Mouse (Mus musculus) embryonic stem cell, embryonic (primary cell): ENCODE measurements around the gene Btbd35f5.
"Not testable (repeated sequence)": the region's sequence is repeated elsewhere in the genome, so short reads cannot be mapped to it uniquely, and the experiment has no call there.

Experiments used
- CTCF ChIA-PET, 4 experiments: fragments of 300-600 bp in 2 of 4; fragments of 350-600 bp in 2 of 4; sonication (Branson Sonifier 250); formaldehyde crosslinking; loops; one replicate each; lab custom pipeline; 2022; ENCODE audit warnings: inconsistent platforms in 2 of 4; lab: Charles Lee
- POLR2A ChIA-PET, 4 experiments: fragments of 300-600 bp in 2 of 4; fragments of 350-600 bp in 2 of 4; sonication (Branson Sonifier 250); formaldehyde crosslinking; loops; one replicate each; lab custom pipeline; 2022; ENCODE audit warnings: antibody characterized with exemption in 4 of 4, inconsistent platforms in 1 of 4; lab: Charles Lee

Btbd35f5 gene

DNA sequence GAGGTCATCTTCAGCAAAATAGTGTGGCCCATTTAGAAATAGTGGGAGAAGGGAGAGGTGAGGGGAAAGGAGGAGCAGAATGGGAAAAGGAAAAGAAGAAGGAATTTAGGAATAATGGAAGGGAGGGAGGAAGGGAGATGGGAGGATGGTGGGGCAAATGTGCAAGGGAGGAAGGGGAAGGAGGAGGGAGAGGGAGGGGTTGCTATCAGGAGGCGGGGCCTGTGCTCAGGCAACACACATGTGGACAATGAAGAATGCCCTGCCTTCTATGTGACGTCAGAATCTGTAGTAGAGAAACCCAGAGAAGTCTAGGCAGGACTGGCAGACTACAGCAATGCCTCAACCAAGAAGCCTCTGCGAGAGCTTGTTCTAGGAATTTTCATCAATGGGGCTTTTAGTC lies at the start of gene Btbd35f5:
Gene Btbd35f5 (plus strand): TSS at position 301 of the 400 bp plus-strand sequence.
- POLR2A ChIA-PET, CTCF ChIA-PET: not testable (repeated sequence)

DNA sequence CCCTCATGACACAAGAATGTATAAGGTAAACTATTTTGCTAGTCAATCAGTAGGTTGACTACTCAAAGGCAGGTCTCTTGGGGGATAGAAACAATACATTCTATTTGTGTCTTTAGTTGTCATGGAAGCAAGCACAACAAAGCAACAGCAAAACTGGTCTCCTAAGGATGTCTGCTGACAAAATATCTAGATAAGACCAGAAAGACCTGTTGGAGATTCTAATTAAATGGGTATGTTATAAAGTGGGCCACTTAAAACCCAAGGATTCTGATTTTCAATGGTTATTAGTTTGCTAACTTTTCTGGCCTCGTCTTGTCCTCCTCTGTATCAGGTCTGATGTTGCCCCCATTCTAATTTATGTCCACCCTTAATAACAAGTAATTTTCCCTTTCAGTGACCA lies 32.2 kb upstream of the Btbd35f5 start, which contains the start of gene Gm21789:
Gene Gm21789 (plus strand): TSS at position 301 of the 400 bp plus-strand sequence.
- POLR2A ChIA-PET, CTCF ChIA-PET: not testable (repeated sequence)
